Mouse (Mus musculus): ENCODE data around the gene Tnfrsf1a. TPM values are rescaled to one million over a fixed set of nuclear protein-coding genes. Genes with fewer than 3 reads are reported as not detected.
"Not testable (repeated sequence)": the region's sequence is repeated elsewhere in the genome, so short reads cannot be mapped to it uniquely, and the experiment has no call there.

Gene Tnfrsf1a
- total RNA-seq (2015) (56.9 and 61.8 TPM in 2 replicates), total RNA-seq (2017) (56.6 and 57.1 TPM in 2 replicates)

GRCm38 (mm10) chr6:125348721-125349574 lies at the start of gene Tnfrsf1a:
Tnfrsf1a (plus strand) TSS chr6:125349362.
- ATAC-seq (replicated peaks; ENCODE audit: poor library complexity), result peak; percentile 33

DNA sequence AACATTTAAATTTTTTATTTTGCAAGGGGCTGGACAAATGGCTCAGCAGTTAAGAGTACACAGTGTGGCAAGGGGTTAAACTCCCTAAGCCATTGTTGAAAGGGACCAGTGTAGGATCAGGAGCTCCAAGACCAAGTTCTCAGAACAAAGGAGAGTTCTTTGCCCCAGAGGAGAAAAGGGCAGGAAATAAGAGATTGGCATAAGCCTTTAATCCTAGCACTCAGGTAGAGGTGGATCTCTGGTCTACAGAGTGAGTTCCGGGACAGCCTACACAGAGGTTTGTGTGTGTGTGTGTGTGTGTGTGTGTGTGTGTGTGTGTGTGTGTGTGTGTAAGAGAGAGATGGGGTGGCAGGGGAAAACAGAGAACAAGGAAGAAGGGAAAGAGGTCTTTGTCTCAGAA lies 48.2 kb upstream of the Tnfrsf1a start:
- no peak for ATAC-seq (replicated peaks; ENCODE audit: poor library complexity)

DNA sequence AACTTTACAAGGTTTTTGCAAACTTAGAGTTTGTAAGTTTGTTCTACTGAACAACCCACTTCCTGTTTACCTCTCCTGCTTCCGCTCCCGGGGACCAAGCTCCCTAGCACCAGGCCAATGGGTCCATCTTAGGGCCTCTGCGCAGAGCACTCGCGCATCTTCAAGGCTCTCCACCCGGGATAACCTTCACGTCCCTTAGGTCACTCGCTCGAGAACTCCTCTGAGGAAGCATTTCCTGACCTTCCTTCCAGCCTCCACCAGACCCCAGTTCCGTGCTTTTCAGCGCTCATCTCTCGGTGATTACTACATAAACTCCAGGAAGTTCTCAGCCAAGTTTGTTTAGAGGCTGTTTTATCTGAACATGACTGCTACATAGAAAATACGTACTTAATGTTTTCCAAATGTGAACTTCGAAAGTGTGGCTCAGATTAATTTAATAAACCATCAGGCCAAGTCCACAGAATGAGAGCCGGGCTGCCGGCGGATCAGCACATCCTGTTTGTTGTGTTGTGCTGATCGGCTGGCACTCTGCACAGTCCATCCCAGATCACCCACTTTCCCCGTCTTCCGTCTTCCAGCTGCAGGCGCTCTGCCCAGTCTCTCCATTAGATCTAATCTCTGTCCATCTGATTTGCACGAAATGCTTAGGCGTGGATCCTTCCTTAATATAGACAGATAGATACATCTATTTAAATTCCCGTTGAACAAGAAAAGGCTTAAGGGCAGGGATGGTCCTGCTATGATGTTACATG lies 46.8 kb upstream of the Tnfrsf1a start:
- ATAC-seq (replicated peaks; ENCODE audit: poor library complexity), result no peak

DNA sequence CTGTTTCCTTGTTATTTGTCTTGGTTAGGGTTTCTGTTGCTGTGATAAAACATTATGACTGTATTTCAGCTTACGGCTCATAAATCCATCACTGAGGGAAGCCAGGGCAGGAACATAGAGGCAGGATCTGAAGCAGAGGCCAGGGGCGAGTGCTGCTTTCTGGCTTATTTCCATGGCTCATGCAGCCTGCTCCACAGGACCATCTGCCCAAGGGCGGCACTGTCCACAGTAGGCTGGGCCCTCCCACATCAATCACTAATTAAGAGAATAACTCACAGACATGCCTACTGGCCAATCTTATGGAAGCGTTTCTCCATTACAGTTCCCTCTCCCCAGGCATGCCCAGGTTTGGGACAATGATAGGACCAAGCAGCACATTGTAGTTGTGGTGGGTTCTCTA lies 45.9 kb upstream of the Tnfrsf1a start:
- ATAC-seq (replicated peaks; ENCODE audit: poor library complexity), result no peak

DNA sequence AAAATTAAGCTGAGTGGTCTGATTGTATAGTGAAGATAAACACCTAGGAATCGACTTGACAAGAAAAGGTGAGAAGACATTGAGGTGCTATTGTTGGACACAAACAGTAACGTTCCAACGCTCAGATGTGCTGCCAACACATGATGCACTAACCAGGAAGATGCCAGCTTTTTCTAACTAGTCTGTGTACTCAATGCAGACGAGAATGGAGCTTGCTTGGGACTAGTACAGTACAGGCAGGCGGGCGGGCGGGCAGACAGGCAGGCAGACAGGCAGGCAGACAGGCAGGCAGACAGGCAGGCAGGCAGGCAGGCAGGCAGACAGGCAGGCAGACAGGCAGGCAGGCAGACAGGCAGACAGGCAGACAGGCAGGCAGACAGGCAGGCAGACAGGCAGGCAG lies 44.8 kb upstream of the Tnfrsf1a start:
- ATAC-seq (replicated peaks; ENCODE audit: poor library complexity), result not testable (repeated sequence)

- ATAC-seq (replicated peaks; ENCODE audit: poor library complexity), result no peak
Measured at GRCm38 (mm10) chr6:125305465-125305864, 43.7 kb upstream of the Tnfrsf1a start.

DNA sequence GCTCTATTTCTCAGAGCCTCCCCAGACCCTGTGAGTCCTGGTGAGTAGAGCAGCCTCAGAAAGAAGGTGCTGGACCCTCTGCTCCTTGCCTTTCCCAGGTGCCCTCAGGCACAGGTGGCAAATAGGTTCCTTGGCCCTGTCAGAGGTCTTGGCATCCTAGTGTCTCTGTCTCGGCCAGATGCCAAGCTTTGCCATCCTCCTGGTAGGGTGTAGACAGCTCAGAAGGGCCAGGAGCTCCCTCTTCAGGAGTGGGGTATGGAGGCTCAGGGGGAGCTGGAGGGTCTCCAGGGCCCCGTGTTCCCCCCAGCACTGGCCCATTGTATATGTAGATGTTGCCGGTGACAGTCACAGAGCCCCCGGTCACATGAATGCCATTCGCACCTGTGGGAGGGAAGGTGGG lies 42.1 kb upstream of the Tnfrsf1a start:
- no peak for ATAC-seq (replicated peaks; ENCODE audit: poor library complexity)

- ATAC-seq (replicated peaks; ENCODE audit: poor library complexity), result no peak
Measured at GRCm38 (mm10) chr6:125308921-125309320, 40.2 kb upstream of the Tnfrsf1a start.

DNA sequence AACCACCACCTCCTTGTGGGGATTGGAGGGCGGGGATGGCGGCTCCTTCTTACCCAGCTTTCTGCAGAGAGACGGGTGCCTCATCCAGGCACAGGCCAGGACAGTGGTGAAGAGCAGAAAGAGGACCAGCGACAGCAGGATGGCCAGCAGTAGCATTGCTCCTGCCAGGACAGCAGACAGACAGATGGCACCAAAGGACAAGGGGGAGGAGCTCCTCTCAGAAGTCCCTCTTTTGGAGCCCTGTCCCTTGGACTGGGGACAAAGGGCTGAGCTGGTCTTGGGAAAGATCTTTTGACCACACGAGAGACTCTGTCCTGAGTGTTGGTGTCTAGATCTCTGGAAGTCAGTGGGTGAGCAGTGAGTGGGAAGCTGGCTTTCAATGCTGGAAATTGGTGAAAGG lies 39.8 kb upstream of the Tnfrsf1a start:
- no peak for ATAC-seq (replicated peaks; ENCODE audit: poor library complexity)

DNA sequence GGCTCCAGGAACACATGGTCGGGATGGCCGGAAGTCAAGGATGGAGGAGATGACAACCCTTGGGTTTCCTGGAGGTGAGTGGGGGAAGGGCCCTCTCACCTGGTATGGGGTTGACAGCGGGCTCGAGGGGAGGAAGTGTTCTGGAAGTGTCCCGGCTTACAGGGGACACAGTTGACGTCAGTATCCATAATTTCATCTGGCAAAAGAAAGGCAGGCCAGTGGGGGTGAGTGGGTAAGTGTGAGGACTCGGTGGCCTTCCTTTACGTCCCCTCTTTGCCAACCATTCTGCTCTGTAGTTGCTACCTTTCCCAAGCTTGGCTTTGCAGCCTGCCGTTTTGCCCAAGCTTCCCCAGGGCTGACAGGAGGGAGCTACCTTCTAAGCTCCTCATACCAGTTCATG lies 37.0 kb upstream of the Tnfrsf1a start:
- no peak for ATAC-seq (replicated peaks; ENCODE audit: poor library complexity)

DNA sequence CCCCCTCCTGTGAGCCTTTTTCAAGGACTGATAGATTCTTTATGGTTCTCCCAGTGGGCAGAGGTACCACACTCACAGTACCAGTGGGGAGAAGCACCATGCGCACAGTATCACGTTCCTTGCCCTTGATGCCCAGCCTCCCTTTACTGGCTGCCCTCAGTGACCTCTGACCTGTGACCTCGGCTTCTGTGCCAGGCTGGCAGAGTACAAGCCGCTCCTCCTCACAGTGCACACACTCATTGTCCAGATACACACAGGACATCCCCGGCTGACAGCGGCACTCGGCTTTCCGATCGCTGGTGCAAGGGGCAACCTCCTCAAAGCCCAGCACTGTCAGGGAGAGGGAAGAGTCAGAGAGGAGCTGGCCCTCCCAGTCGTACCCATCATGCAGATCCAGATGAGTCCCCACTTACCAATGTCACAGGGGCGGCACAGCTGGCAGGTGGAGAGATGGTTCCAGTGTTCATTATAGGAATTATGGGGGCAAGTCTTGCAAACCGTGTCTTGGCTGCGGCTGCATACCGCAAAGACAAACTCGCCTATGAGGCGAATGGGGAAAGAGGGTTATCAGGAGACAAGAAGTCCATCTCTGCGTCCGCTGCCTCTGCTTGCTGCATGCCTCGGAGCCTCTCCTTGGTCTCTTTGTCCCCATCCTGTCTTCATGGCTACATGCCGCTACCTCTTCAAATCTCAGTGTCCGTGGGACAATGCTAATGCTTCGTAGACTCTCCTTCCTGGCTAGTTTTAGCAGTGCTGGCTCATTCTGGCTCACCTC lies 36.4 kb upstream of the Tnfrsf1a start:
- 0 out of 2 replicates have a peak, but pooled peaks have one; percentile 12 for ATAC-seq (replicated peaks; ENCODE audit: poor library complexity)

GRCm38 (mm10) chr6:125313546-125314230 lies 35.5 kb upstream of the Tnfrsf1a start, which contains the start of gene Ltbr:
Ltbr (minus strand) TSS chr6:125313885.
- peak; percentile 95 for ATAC-seq (replicated peaks; ENCODE audit: poor library complexity)

DNA sequence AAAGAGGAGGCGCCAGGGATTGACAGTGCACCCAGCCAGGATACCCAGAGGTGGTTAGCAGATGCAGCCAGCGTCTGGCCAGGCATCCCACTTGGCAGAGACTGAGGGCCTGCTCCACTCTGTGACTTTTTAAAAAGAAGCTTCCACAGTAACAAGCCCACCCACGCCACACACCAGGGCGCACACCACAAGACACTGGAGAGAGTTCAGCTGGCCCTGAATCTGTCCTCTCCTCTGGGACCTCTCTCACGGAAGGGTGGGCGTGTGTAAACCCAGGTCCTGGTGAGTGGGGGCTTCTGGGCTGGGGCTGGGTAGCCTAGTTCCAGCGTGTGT lies 35.0 kb upstream of the Tnfrsf1a start:
- ATAC-seq (replicated peaks; ENCODE audit: poor library complexity), result peak; percentile 27

DNA sequence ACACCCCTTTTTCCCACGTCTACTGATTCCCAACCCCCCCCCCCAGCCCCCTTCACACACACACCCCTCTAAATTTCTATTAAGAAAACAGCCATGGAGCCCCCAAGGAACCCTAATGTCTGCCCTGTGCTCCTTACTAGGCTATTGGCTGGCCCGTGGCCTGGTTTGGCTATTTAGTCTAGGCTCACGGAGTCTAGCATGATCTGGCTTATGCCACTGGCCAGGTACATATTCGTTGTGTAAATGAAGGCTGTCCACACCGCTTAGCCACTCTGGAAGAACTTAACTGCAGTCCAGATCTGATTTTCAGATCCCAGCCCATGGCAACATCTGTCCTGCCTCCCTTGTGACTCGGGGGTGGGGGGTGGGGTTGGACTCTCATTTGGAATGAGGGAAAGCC lies 34.4 kb upstream of the Tnfrsf1a start:
- no peak for ATAC-seq (replicated peaks; ENCODE audit: poor library complexity)

DNA sequence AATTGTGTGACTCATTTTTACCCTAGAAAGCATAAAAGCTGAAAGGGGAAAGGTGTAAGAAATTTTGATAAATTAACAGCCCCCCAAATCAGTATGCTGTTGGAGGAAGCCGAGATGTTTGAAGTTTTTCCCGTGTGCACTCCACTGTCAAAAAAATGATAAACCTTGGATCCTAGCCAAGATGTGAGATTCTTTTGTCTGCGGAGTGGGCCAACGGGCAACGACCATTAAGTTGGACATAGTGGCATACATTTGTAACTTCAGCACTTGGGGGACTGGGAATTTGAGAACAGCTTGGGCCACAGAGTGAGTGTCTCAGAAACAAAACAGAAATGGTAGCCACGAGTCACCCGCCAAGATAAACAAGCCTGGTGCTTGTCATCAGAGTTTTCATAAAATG lies 32.1 kb upstream of the Tnfrsf1a start:
- ATAC-seq (replicated peaks; ENCODE audit: poor library complexity), result no peak

DNA sequence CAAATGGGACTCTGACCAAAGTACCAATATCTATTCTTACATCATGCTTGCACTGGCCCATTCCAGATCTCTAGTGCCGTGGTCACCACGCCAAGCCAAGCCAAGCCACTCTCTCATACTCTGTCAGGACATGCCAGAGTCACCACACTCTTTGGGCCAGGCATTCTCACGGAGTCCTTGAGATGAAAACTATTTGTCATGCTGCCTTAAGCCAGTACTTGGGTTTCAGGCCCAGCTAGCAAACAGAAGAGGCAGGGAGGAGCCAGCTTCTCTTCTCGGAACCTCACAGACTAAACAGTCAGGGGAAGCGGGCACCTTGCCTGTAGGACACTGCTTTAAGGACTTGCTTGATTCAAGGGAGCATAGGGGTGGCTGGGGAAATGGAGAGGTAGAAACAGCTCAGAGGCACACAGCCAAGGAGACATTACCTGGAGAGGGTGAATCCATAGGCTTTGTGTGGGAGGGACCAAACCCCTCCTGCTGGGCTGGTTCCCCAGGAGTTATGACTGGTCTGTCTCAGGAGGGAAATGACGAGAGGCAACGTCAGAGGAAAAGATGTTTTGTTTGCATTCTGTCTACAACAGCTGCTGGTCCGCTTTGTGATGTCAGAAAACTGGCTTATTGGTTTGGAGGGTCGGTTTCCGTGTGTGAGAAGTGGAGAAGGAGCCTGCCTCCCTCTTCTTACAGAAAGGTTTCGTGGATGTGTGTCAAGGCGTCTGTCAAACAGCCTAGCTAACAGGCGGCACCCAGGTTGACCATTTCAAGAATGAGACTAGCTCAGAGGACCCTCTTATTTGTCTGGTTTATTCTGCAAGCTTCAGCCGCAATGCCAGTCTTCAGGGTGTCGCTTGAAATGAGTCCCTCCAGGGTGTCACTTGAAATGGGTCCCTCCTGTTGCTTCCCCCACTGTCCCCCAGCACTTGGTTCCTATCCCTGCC lies 29.9 kb upstream of the Tnfrsf1a start:
- no peak for ATAC-seq (replicated peaks; ENCODE audit: poor library complexity)

DNA sequence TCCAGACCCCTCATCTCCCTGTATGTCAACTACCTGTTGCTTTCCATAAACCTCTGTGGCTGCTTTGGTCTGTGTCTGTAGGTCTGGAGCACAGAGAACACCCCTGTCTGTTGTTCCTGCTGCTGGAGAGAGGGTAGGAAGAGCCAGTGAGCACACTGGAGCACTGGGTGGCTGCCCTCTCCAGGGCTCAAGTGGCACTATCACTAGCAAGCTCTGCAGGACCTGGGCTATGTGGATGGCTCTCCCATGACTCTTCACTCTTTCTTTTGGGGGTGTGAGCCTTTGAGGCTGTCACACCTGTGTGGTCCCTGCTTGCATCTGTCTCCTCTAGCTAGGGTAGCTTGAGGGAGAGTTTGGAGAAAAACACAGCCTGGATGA lies 29.3 kb upstream of the Tnfrsf1a start:
- ATAC-seq (replicated peaks; ENCODE audit: poor library complexity), result 0 out of 2 replicates have a peak, but pooled peaks have one; percentile 20

GRCm38 (mm10) chr6:125320323-125320722 lies 28.8 kb upstream of the Tnfrsf1a start, which contains the start of gene Scnn1a:
Scnn1a (plus strand) TSS chr6:125320659.
- ATAC-seq (replicated peaks; ENCODE audit: poor library complexity), result no peak

DNA sequence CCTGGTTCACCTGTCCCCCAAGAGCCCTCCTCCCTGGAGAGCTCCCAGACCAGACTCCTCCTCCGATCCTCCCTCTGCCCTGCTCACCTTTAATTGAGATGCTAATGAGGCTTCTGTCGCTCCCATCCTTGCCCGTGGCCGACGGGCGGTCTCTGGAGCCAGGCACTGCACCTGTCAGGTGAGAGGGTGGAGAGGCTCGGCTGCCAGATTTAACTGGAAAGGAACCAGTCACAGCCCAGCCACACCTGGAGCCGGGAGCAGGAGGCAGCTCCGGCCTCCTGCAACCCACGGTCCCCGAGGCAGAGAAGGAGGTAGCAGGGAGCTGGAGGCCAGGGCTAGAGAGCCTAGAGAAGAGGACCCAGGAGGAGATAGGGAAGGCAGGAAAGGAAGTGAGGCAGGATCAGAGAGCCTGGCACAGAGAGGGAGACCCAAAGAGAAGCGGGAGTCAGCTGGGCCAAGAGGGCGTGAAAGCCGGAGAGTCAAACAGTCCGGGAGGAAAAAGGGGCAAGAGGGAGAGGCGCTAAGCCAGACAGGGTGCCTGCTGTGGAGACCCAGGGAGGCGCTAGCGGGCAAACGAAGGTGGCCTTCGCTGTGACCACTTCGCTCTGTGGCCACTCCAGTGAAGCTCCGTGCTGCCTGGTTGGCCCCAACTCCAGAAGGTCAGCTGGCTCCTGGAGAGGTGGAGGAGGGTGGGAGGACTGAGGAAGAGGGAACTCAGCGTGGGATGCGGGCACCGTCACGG lies 27.9 kb upstream of the Tnfrsf1a start:
- ATAC-seq (replicated peaks; ENCODE audit: poor library complexity), result no peak

Data from megakaryocyte progenitor cell, adult 5-6 weeks (primary cell).